Mouse (Mus musculus): ENCODE data around the gene Lamtor1. TPM values are rescaled to one million over a fixed set of nuclear protein-coding genes. Genes with fewer than 3 reads are reported as not detected.

The Lamtor1 gene
- polyA plus RNA-seq, 1 experiment from 2014 or later, result 124 TPM

DNA sequence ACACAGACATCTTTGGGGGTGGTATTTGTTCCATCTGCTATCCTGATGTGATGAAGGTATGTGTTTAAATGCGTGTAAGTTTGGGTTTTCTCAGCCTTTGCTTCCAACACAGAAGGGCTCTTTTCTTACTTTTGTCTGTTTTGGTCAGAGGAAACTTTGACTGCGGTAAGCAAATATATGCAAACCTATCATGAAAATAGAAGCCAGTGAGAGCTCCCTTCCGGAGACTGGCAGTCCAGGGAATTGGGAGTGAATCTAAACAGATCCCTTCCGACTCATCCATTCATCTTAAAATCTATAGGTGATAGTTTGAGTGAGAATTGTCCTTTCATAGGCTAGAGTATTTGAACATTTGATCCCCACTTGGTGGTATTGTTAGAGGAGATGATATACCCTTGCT, 17.2 kb upstream of the Lamtor1 start:
- no peaks in the 10 kb centered on the region for H3K9me3 ChIP-seq (ENCODE audit: control insufficient read depth, low read length)
- no peaks in the 10 kb centered on the region for H3K36me3 ChIP-seq (ENCODE audit: control insufficient read depth, insufficient read depth, low read length)
- no peak for ATAC-seq (replicated peaks; ENCODE audit: low FRiP score)
- no peaks in the 10 kb centered on the region for H3K27me3 ChIP-seq (replicated peaks; ENCODE audit: control insufficient read depth, insufficient read depth, low read length)
- DNase-seq (ENCODE audit: low spot score), result no peak
- 77% methylated on average over 4 of the region's 4 CpGs for WGBS
- H3K4me1 ChIP-seq (replicated peaks; ENCODE audit: control insufficient read depth, insufficient read depth, low read length), result no peaks in the 10 kb centered on the region
- H3K9ac ChIP-seq (ENCODE audit: low read depth, low read length), result no peak overlapping the region
- no peak overlapping the region for H3K27ac ChIP-seq (ENCODE audit: low read depth, low read length)
- H3K4me3 ChIP-seq (ENCODE audit: low read depth, low read length), result no peak overlapping the region
- H3K4me2 ChIP-seq, result no peak overlapping the region

DNA sequence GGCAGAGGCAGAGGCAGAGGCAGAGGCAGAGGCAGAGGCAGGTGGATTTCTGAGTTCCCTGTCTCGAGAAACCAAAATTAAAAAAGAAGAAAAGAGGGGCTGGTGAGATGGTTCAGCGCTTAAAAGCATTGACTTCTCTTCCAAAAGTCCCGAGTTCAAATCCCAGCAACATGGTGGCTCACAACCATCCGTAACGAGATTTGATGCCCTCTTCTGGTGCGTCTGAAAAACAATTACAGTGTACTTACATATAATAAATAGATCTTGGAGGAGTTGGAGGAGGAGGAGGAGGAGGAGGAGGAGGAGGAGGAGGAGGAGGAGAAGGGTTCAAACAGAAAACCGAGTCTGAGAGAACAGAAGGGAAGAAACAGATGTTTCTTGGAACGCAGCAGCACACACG, 10.0 kb upstream of the Lamtor1 start:
- H3K27ac ChIP-seq (ENCODE audit: low read depth, low read length), result no peak overlapping the region
- peak overlapping the region; percentile 53 for H3K4me3 ChIP-seq (ENCODE audit: low read depth, low read length)
- peak overlapping the region; percentile 28; the same call in 1 of the 2 replicates for H3K9ac ChIP-seq (ENCODE audit: low read depth, low read length)
- H3K9me3 ChIP-seq (ENCODE audit: control insufficient read depth, low read length), result no peaks in the 10 kb centered on the region
- no peaks in the 10 kb centered on the region for H3K27me3 ChIP-seq (replicated peaks; ENCODE audit: control insufficient read depth, insufficient read depth, low read length)
- H3K4me1 ChIP-seq (replicated peaks; ENCODE audit: control insufficient read depth, insufficient read depth, low read length), result peaks cover 4% of the 10 kb centered on the region
- no peak for DNase-seq (ENCODE audit: low spot score)
- H3K36me3 ChIP-seq (ENCODE audit: control insufficient read depth, insufficient read depth, low read length), result peaks cover 4% of the 10 kb centered on the region; the same call in 1 of the 2 replicates
- WGBS, result 28% methylated on average over 9 of the region's 9 CpGs
- peak overlapping the region; percentile 41 for H3K4me2 ChIP-seq
- peak; percentile 6; the same call in 1 of the 2 replicates for ATAC-seq (replicated peaks; ENCODE audit: low FRiP score)

DNA sequence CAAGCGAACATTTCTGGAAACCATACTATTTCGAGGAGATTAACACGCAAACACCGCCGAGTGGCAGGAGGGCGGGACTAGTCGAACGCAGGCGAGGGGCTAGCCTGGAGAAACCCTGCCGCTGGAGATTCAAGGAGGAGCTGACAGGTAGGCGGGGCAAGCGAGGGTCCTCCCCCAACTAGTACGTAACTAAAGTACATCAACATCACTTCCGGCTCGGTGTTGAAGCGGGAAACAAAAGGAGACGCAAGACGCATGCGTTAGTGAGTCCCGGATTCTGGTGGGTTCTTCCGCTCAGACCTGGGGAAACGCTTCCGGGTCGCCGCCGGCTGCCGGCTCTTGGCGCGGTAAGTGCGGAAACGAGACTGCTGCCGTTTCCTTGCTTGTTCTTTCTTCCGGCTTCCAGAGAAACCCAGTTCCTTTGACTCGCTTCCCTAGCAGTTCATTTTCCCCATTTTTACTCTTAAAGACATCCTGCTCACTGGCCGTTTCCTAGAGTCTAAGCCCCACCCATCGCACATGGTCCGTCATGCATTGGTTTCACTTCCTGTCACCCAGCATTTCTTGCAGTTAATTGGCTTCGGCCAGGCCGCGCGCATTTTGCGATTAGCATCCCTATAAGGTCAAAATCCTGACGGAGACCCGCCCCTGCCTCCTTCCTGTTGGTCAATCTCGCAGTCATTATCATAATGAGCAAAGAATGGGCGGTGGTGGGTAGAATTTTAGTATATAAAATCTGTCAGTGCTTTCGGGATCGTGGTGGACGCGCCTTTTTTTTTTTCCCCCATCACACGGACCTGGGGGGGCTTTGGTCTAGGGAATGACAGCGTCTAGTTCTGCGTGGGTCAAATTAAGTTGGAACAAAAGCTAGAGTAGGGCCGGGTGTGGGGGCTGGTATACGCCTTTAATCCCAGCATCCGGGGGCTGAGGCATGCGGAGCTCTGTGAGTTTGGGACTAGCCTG, 9.3 kb upstream of the Lamtor1 start:
- peaks cover 4% of the 10 kb centered on the region; the same call in 1 of the 2 replicates for H3K36me3 ChIP-seq (ENCODE audit: control insufficient read depth, insufficient read depth, low read length)
- H3K9me3 ChIP-seq (ENCODE audit: control insufficient read depth, low read length), result no peaks in the 10 kb centered on the region
- under 1% methylated on average over 57 of the region's 57 CpGs for WGBS
- H3K4me3 ChIP-seq (ENCODE audit: low read depth, low read length), result peak overlapping the region; percentile 53
- peak overlapping the region; percentile 77 for H3K9ac ChIP-seq (ENCODE audit: low read depth, low read length)
- ATAC-seq (replicated peaks; ENCODE audit: low FRiP score) (peak; percentile 97), DNase-seq (ENCODE audit: low spot score) (peak; percentile 95)
- peak overlapping the region; percentile 81 for H3K4me2 ChIP-seq
- peak overlapping the region; percentile 83 for H3K27ac ChIP-seq (ENCODE audit: low read depth, low read length)
- no peaks in the 10 kb centered on the region for H3K27me3 ChIP-seq (replicated peaks; ENCODE audit: control insufficient read depth, insufficient read depth, low read length)
- peaks cover 4% of the 10 kb centered on the region for H3K4me1 ChIP-seq (replicated peaks; ENCODE audit: control insufficient read depth, insufficient read depth, low read length)

DNA sequence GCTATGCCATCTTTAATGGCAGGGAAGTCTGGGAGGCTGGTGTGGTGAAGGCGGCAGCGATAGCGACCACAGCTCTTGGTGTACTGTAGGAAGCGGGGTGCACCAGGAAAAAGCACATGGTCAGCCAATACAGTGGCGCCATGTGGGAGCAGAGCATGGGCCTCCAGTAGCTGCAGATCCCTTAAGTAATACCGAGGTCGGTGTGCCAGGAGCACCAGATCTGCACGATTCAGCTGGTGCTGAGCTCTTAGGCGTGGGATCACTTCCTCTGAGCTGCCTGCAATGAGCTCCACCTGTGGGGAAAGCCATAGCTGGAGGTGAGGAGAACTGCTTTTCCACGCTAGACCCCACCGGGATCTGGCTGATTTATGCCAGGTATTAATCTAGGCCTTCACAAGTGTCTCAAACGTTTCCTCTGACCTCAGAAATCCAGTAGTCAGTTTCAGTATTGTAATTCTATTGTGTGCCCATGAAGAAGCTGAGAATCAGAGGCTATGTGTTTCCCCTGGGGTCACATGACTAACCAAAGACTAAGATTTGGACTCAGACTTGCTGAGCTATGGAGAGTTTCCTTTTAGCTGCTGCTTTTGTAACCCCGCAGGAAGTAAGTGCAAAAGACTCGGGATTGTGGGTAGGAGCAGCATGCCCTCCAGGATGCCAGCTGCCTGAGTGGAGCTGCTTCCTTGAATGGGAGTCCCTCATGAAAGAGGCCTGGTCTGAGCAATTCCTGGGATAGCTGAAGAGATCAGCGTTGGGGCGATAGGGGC, 5.2 kb upstream of the Lamtor1 start:
- Histone ChIP-seq H3K9me3 (ENCODE audit: control insufficient read depth, low read length) (no peaks in the 10 kb centered on the region), H3K4me2 (no peak overlapping the region), H3K36me3 (ENCODE audit: control insufficient read depth, insufficient read depth, low read length) (peaks cover 12% of the 10 kb centered on the region; the same call in 1 of the 2 replicates), H3K9ac (ENCODE audit: low read depth, low read length) (no peak overlapping the region), H3K27ac (ENCODE audit: low read depth, low read length) (no peak overlapping the region), H3K4me3 (ENCODE audit: low read depth, low read length) (no peak overlapping the region), H3K4me1 (replicated peaks; ENCODE audit: control insufficient read depth, insufficient read depth, low read length) (no peaks in the 10 kb centered on the region; the same call in 1 of the 2 replicates), H3K27me3 (replicated peaks; ENCODE audit: control insufficient read depth, insufficient read depth, low read length) (no peaks in the 10 kb centered on the region)
- DNase-seq (ENCODE audit: low spot score) (no peak), ATAC-seq (replicated peaks; ENCODE audit: low FRiP score) (no peak)
- WGBS, result 89% methylated on average over 16 of the region's 16 CpGs

DNA sequence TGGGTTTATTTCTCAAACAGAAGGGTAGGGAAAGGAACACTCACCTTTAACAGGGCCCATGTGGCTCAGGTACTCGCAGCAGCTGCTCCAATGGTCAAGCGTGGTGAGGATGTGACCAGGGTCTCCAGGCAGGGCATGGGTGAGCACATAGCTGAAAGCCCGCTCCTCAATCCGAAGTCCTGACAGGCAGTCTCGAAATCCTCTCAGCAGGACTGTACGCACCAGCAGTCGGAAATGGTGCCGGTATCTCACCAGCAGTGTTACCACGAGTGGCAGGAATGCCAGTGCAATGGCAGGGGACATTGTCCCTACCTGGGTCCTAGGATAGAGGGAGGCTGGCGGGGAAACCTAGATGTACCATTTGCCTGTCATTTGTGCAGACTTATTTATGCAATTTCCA, 3.7 kb upstream of the Lamtor1 start:
- Histone ChIP-seq H3K36me3 (ENCODE audit: control insufficient read depth, insufficient read depth, low read length) (peaks cover 12% of the 10 kb centered on the region; the same call in 1 of the 2 replicates), H3K27ac (ENCODE audit: low read depth, low read length) (no peak overlapping the region), H3K4me3 (ENCODE audit: low read depth, low read length) (no peak overlapping the region), H3K4me1 (replicated peaks; ENCODE audit: control insufficient read depth, insufficient read depth, low read length) (peaks cover 6% of the 10 kb centered on the region), H3K4me2 (no peak overlapping the region), H3K9me3 (ENCODE audit: control insufficient read depth, low read length) (no peaks in the 10 kb centered on the region), H3K9ac (ENCODE audit: low read depth, low read length) (no peak overlapping the region), H3K27me3 (replicated peaks; ENCODE audit: control insufficient read depth, insufficient read depth, low read length) (no peaks in the 10 kb centered on the region)
- WGBS, result 85% methylated on average over 10 of the region's 10 CpGs
- DNase-seq (ENCODE audit: low spot score) (no peak), ATAC-seq (replicated peaks; ENCODE audit: low FRiP score) (no peak)

DNA sequence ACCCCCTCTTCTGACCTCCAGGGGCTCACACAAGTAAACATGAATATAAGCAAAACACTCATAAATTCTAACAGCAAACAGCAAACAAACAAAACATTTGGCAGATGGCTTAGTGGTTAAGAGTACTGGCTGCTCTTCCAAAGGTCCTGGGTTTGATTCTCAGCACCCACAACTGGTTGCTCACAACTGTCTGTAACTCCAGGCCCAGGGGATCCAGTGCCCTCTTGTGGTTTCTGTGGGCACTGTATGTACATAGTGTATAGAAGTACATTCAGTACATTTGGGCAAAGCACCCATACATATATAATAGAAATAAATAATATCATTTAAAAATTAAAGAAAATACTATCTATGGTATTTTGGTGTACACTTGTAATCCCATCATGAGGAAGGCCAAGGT, 2.9 kb upstream of the Lamtor1 start:
- H3K36me3 ChIP-seq (ENCODE audit: control insufficient read depth, insufficient read depth, low read length), result peaks cover 12% of the 10 kb centered on the region; the same call in 1 of the 2 replicates
- no peak for DNase-seq (ENCODE audit: low spot score)

DNA sequence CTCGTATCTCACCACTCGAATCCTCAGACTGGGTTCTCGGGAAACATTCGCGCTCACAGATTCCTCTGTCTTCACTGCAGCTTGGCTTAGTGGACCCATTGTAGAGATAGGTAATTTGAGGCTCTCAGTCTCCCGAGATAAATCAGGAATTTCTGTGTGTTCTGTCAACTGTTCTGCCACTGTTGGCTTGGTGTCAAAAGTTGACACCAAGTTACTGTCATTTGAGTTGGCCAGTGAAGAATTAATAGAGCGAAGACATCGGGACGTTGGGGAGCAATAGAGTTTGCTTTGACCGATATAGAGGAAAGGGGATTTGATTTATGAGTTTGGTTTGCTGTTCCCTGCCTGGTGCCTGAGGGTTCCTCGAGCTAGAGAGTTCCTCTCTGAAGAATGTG, 580 bp downstream of the Lamtor1 start, which contains the start of gene Tomt:
Tomt (minus strand) TSS at position 73 of the 395 bp plus-strand sequence.
- WGBS, result 8% methylated on average over 11 of the region's 11 CpGs
- no peak for DNase-seq (ENCODE audit: low spot score)
- H3K27me3 ChIP-seq (replicated peaks; ENCODE audit: control insufficient read depth, insufficient read depth, low read length), result no peaks in the 10 kb centered on the region

More for the DNA sequence above, 2.9 kb upstream of the Lamtor1 start:
- H3K27me3 ChIP-seq (replicated peaks; ENCODE audit: control insufficient read depth, insufficient read depth, low read length), result no peaks in the 10 kb centered on the region
- H3K9me3 ChIP-seq (ENCODE audit: control insufficient read depth, low read length), result no peaks in the 10 kb centered on the region
- no peak overlapping the region for H3K4me2 ChIP-seq
- no peak for ATAC-seq (replicated peaks; ENCODE audit: low FRiP score)
- peaks cover 10% of the 10 kb centered on the region for H3K4me1 ChIP-seq (replicated peaks; ENCODE audit: control insufficient read depth, insufficient read depth, low read length)
- H3K27ac ChIP-seq (ENCODE audit: low read depth, low read length), result no peak overlapping the region
- no peak overlapping the region for H3K9ac ChIP-seq (ENCODE audit: low read depth, low read length)
- no peak overlapping the region for H3K4me3 ChIP-seq (ENCODE audit: low read depth, low read length)

DNA sequence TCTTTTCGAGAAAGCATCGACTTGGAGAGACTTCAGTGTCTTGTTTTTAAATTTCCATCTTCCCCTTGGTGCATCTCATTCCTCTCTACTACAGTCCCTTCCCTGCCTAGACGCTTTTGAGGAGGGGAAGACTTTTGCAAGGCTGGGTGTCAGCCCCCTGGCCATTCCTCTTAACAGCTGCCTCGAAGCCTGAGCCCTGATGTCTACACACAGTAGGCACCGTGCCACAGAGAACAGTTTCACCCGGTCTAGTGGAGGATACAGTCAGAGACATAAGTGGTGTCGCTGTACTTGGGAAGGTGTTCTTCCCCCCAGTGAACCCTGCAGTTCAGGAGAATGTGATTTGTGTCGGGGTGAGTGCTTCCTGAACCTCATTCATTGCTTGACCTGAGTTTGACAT, 992 bp downstream of the Lamtor1 start:
- 52% methylated on average over 8 of the region's 8 CpGs for WGBS
- Histone ChIP-seq H3K9ac (ENCODE audit: low read depth, low read length) (peak overlapping the region; percentile 77), H3K27ac (ENCODE audit: low read depth, low read length) (peak overlapping the region; percentile 87), H3K4me1 (replicated peaks; ENCODE audit: control insufficient read depth, insufficient read depth, low read length) (peaks cover 13% of the 10 kb centered on the region), H3K9me3 (ENCODE audit: control insufficient read depth, low read length) (no peaks in the 10 kb centered on the region), H3K27me3 (replicated peaks; ENCODE audit: control insufficient read depth, insufficient read depth, low read length) (no peaks in the 10 kb centered on the region), H3K36me3 (ENCODE audit: control insufficient read depth, insufficient read depth, low read length) (peaks cover 16% of the 10 kb centered on the region; the same call in 1 of the 2 replicates), H3K4me2 (peak overlapping the region; percentile 89), H3K4me3 (ENCODE audit: low read depth, low read length) (peak overlapping the region; percentile 66)
- no peak for DNase-seq (ENCODE audit: low spot score)
- ATAC-seq (replicated peaks; ENCODE audit: low FRiP score), result no peak

More for the DNA sequence above, 580 bp downstream of the Lamtor1 start, which contains the start of gene Tomt:
- ATAC-seq (replicated peaks; ENCODE audit: low FRiP score), result no peak
- peak within 1 kb of the TSS; percentile 89 for H3K4me2 ChIP-seq
- H3K9me3 ChIP-seq (ENCODE audit: control insufficient read depth, low read length), result no peaks in the 10 kb centered on the region
- peaks cover 16% of the 10 kb centered on the region; the same call in 1 of the 2 replicates for H3K36me3 ChIP-seq (ENCODE audit: control insufficient read depth, insufficient read depth, low read length)
- H3K4me3 ChIP-seq (ENCODE audit: low read depth, low read length), result peak within 1 kb of the TSS; percentile 66
- H3K9ac ChIP-seq (ENCODE audit: low read depth, low read length), result peak within 1 kb of the TSS; percentile 77
- H3K4me1 ChIP-seq (replicated peaks; ENCODE audit: control insufficient read depth, insufficient read depth, low read length), result peaks cover 13% of the 10 kb centered on the region
- peak within 1 kb of the TSS; percentile 87 for H3K27ac ChIP-seq (ENCODE audit: low read depth, low read length)
